In the genomic region with DNA sequence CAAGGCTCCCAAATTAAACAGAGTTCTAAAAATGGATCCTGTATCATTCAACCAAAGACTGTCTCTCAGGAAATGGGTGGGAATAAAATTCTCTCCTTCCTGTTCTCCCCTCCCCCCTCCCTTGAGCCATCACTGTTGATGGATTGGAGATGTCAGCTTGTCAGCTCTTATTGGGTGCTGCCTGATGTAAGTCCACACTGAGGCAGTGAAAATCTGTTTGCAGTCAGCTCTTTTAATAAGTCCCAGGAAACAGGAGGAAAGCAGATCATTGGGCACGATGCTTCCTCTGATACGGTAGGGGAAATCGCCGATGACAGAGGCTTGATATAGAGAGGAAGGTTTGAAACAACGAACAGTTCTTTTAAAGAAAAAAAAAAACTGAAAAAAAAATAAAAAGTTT, we compare ENCODE assay signal across 24 mouse cellular contexts.
A peak's percentile ranks its signal among the peaks of the same experiment; 100 is the strongest.
DNase-seq lines count a peak whose midpoint lies in the region; ATAC-seq and TF ChIP-seq lines count a peak whose summit lies in the region.
"Had no signal": no experiment of that assay in that cellular context is flagged by ENCODE, and none has a peak within 500 bp of the region (broad histone marks: within the 10 kb centered on the region; RNA-seq: fewer than 3 reads in every experiment).

No protein-coding gene starts in this region.

- peak overlapping the region; percentile 21; the same call in 1 of the 2 replicates for H3K27ac ChIP-seq in layer of hippocampus, adult 2 months
- H3K27ac ChIP-seq in limb, embryonic 10.5 days: no peak overlapping the region
- no peak overlapping the region for H3K27ac ChIP-seq in forebrain, embryonic 11.5 days (ENCODE audit: low read depth, low read length)
- H3K27ac ChIP-seq: embryonic facial prominence, embryonic 15.5 days; forebrain, embryonic 15.5 days; hindbrain, embryonic 13.5 days; limb, embryonic 13.5 days; liver, embryonic 14.5 days; neural tube, embryonic 13.5 days; stomach, embryonic 15.5 days had no signal

- H3K27me3 ChIP-seq in limb, embryonic 10.5 days (ENCODE audit: low read depth, poor library complexity, severe bottlenecking): no peaks in the 10 kb centered on the region
- no peaks in the 10 kb centered on the region for H3K27me3 ChIP-seq in forebrain, embryonic 11.5 days (ENCODE audit: control insufficient read depth, insufficient read depth, low read length)
- H3K27me3 ChIP-seq: embryonic facial prominence, embryonic 15.5 days; forebrain, embryonic 15.5 days; hindbrain, embryonic 13.5 days; limb, embryonic 13.5 days; neural tube, embryonic 13.5 days; stomach, embryonic 15.5 days had no signal

- WGBS in limb, embryonic 10.5 days: 30% methylated on average over 5 of the region's 5 CpGs
- 86% methylated on average over 5 of the region's 5 CpGs for WGBS in forebrain, embryonic 11.5 days

- H3K4me3 ChIP-seq in layer of hippocampus, adult 2 months: no peak overlapping the region
- H3K4me3 ChIP-seq in limb, embryonic 10.5 days: no peak overlapping the region
- no peak overlapping the region for H3K4me3 ChIP-seq in forebrain, embryonic 11.5 days (ENCODE audit: low read depth, low read length)
- H3K4me3 ChIP-seq: embryonic facial prominence, embryonic 15.5 days; forebrain, embryonic 15.5 days; hindbrain, embryonic 13.5 days; limb, embryonic 13.5 days; myocyte; neural tube, embryonic 13.5 days; stomach, embryonic 15.5 days had no signal

- TF ChIP-seq CTCF in layer of hippocampus, adult 2 months (conservative IDR thresholded peaks at IDR 0.05): no peak
- TF ChIP-seq CTCF in brain, embryonic 14.5 days (IDR thresholded peaks at IDR 0.05; ENCODE audit: borderline replicate concordance, extremely low read depth, insufficient read depth, insufficient read length): no peak

- H3K9me3 ChIP-seq in limb, embryonic 10.5 days (replicated peaks): no peaks in the 10 kb centered on the region
- no peaks in the 10 kb centered on the region for H3K9me3 ChIP-seq in forebrain, embryonic 11.5 days (ENCODE audit: control insufficient read depth, low read length)
- H3K9me3 ChIP-seq: embryonic facial prominence, embryonic 15.5 days; forebrain, embryonic 15.5 days; hindbrain, embryonic 13.5 days; limb, embryonic 13.5 days; neural tube, embryonic 13.5 days; stomach, embryonic 15.5 days had no signal

- peaks cover 13% of the 10 kb centered on the region for H3K4me1 ChIP-seq in limb, embryonic 10.5 days
- no peaks in the 10 kb centered on the region for H3K4me1 ChIP-seq in forebrain, embryonic 11.5 days (replicated peaks; ENCODE audit: control insufficient read depth, insufficient read depth, low read length)
- H3K4me1 ChIP-seq: embryonic facial prominence, embryonic 15.5 days; forebrain, embryonic 15.5 days; limb, embryonic 13.5 days; stomach, embryonic 15.5 days had no signal

- ATAC-seq in forebrain, embryonic 11.5 days (replicated peaks; ENCODE audit: low FRiP score): no peak
- ATAC-seq: forebrain, embryonic 15.5 days had no signal

- DNase-seq in layer of hippocampus, adult 2 months (ENCODE audit: low spot score in 2 of 2): no peak
- no peak for DNase-seq in layer of hippocampus, adult 11-12 months (ENCODE audit: low spot score)
- peak; percentile 13 for DNase-seq in Muller cell, postnatal 12 days (ENCODE audit: inconsistent ontology term)
- DNase-seq in brain, embryonic 14.5 days (ENCODE audit: low read depth): peak; percentile 25
- peak; percentile 36 for DNase-seq in limb, embryonic 10.5 days (ENCODE audit: low spot score)
- DNase-seq in frontal cortex, adult 2 months (ENCODE audit: extremely low spot score in 1 of 2, low spot score in 1 of 2): no peak
- no peak for DNase-seq in forebrain, embryonic 11.5 days (ENCODE audit: low spot score)
- DNase-seq: adrenal gland, postnatal 10 days; cerebellum, adult 2 months; cerebellum, postnatal 36 days; kidney, adult 11 months; kidney, postnatal 14 days; layer of hippocampus, postnatal 36 days; lung, postnatal 36 days; right cerebral cortex, adult 18-20 months; thymus, postnatal 25 days had no signal

- H3K9ac ChIP-seq in forebrain, embryonic 11.5 days (ENCODE audit: low read length): no peak overlapping the region
- H3K9ac ChIP-seq: embryonic facial prominence, embryonic 15.5 days; forebrain, embryonic 15.5 days; hindbrain, embryonic 13.5 days; limb, embryonic 13.5 days; liver, embryonic 14.5 days; neural tube, embryonic 13.5 days; stomach, embryonic 15.5 days had no signal

- no peaks in the 10 kb centered on the region for H3K36me3 ChIP-seq in limb, embryonic 10.5 days
- no peaks in the 10 kb centered on the region for H3K36me3 ChIP-seq in forebrain, embryonic 11.5 days (ENCODE audit: control insufficient read depth, insufficient read depth, low read length)
- H3K36me3 ChIP-seq: embryonic facial prominence, embryonic 15.5 days; forebrain, embryonic 15.5 days; hindbrain, embryonic 13.5 days; limb, embryonic 13.5 days; neural tube, embryonic 13.5 days; stomach, embryonic 15.5 days had no signal

- no peak overlapping the region for H3K4me2 ChIP-seq in forebrain, embryonic 11.5 days (ENCODE audit: low read depth, low read length, severe bottlenecking)
- H3K4me2 ChIP-seq: embryonic facial prominence, embryonic 15.5 days; forebrain, embryonic 15.5 days; hindbrain, embryonic 13.5 days; limb, embryonic 13.5 days; neural tube, embryonic 13.5 days; stomach, embryonic 15.5 days had no signal

- TF ChIP-seq POLR2A in brain, embryonic 14.5 days (IDR thresholded peaks at IDR 0.05; ENCODE audit: borderline replicate concordance, extremely low read depth, insufficient read depth, insufficient read length, poor library complexity, severe bottlenecking): no peak

Comparison
In these comparisons a context has a peak if more than half of its experiments do, and no peak if none do; other contexts are left out.
1. DNase-seq: peak in Muller cell, postnatal 12 days (single experiment), brain, embryonic 14.5 days (single experiment) and limb, embryonic 10.5 days (single experiment); none in layer of hippocampus, adult 2 months (0 of 2), layer of hippocampus, adult 11-12 months (single experiment), frontal cortex, adult 2 months (0 of 2) and forebrain, embryonic 11.5 days (single experiment).